Mouse (Mus musculus) kidney, postnatal 0 days (tissue): ENCODE data around the gene Gdf15. TPM values are rescaled to one million over a fixed set of nuclear protein-coding genes. Genes with fewer than 3 reads are reported as not detected.

Experiments used
- ATAC-seq: fragments of 200-750 bp; cut with Nextera tagmentation; replicated peaks from 2 replicates; pipeline ENCODE4 v1.8.0; 2017; ENCODE audit warnings: low read depth, moderate number of reproducible peaks, moderate TSS enrichment, moderate library complexity; ENCODE audit not compliant: low FRiP score
- DNase-seq: peaks from one replicate; pipeline ENCODE4 v3.0.0-alpha.2; 2016; ENCODE audit warnings: low spot score
- H3K27ac ChIP-seq: fragments of 300-500 bp; sonication (generic); 2 replicates; pipeline ENCODE4 v1.5.1; 2014; ENCODE audit warnings: mild to moderate bottlenecking
- H3K27me3 ChIP-seq: fragments of 300-500 bp; sonication (generic); 2 replicates; pipeline ENCODE4 v1.6.1; 2014; ENCODE audit warnings: low read length, mixed read lengths; ENCODE audit not compliant: insufficient read depth
- H3K36me3 ChIP-seq: fragments of 300-500 bp; sonication (generic); 2 replicates; pipeline ENCODE4 v1.6.1; 2014; ENCODE audit warnings: low read length, mixed read lengths; ENCODE audit not compliant: insufficient read depth
- H3K4me1 ChIP-seq: fragments of 300-500 bp; sonication (generic); replicated peaks from 2 replicates; pipeline ENCODE4 v1.6.1; 2014; ENCODE audit warnings: antibody characterized with exemption, low read length, mixed read lengths; ENCODE audit not compliant: insufficient read depth
- H3K4me2 ChIP-seq: fragments of 300-500 bp; sonication (generic); 2 replicates; pipeline ENCODE4 v1.6.1; 2014; ENCODE audit warnings: mild to moderate bottlenecking, low read length, moderate library complexity, mixed read lengths
- H3K4me3 ChIP-seq: fragments of 300-500 bp; sonication (generic); replicated peaks from 2 replicates; pipeline ENCODE4 v1.5.1; 2014; ENCODE audit warnings: low read depth, low read length
- H3K9ac ChIP-seq: fragments of 300-500 bp; sonication (generic); 2 replicates; pipeline ENCODE4 v1.6.1; 2014; ENCODE audit warnings: low read depth, low read length
- H3K9me3 ChIP-seq: fragments of 300-500 bp; sonication (generic); replicated peaks from 2 replicates; pipeline ENCODE4 v1.6.1; 2016; ENCODE audit warnings: low read length, inconsistent platforms, mixed read lengths
- CTCF ChIP-seq: IDR thresholded peaks from 2 replicates; pipeline ENCODE4 v1.5.1; 2016; ENCODE audit warnings: antibody characterized with exemption, low read depth, mild to moderate bottlenecking, moderate library complexity
- WGBS: fragments of 180-500 bp; shearing (Covaris S2); extraction: QIAGEN DNeasy Blood & Tissue Kit; methylation state at CpG from one replicate; pipeline ENCODE4 v1.1.7; 2014; 5-methylcytosine and 5-hydroxymethylcytosine counted together
- polyA plus RNA-seq: library from polyadenylated mRNA; unstranded; fragments of >200 nt; fragmentation: Nextera tagmentation; extraction: Ambion mirVana; gene quantifications from 2 replicates; pipeline ENCODE4 v1.2.1, GENCODE M21; 2015

The Gdf15 gene
- polyA plus RNA-seq, 1 experiment from 2014 or later, result 3.2 TPM

DNA sequence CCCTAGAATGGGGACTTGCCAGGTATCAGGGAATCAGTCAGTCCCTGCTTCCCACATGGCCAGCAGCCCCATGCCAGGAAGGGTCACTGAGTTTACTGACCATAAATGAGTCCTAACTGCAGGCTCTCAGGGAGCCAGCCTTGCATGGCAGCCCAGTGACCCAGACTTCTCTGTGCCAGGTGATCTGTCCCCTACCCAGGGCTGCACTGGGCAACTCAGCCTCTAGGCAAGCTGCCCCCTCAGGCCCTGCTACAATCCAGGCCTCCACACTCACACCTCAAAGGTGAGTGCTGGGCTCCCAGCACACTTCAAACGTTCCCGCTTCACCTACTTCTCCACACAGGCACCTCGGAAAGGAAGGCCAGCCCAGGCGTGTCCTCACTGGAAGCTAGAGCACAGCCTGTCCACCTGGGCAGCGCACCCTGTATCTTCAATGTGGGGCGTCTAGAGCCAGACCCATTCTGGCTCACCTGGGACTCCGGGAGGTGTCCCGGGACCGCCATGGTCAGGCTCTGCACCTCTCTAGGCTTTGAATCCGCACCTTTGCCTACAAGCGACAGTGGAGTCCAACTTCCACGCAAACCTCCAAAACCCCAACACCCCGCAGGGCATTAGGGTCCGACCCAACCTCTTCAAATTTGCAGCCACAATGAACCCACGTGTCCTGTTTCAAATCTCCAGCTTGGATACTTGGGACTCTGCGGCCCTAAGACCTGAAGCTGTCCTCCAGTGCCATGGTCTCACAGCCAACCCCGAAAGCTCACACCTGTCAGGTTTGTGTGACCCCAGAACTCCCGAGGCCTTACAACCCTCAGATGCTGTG is 25.3 kb downstream of the Gdf15 start:
- 45% methylated on average over 18 of the region's 18 CpGs for WGBS
- H3K4me1 ChIP-seq, result peaks cover 14% of the 10 kb centered on the region; the same call in 1 of the 2 replicates
- peak overlapping the region; percentile 92 for H3K9ac ChIP-seq
- H3K27me3 ChIP-seq, result no peaks in the 10 kb centered on the region
- DNase-seq (no peak), ATAC-seq (no peak)
- no peak for TF ChIP-seq CTCF
- peak overlapping the region; percentile 93 for H3K4me2 ChIP-seq
- H3K36me3 ChIP-seq, result 0 out of 2 replicates have a peak, but pooled peaks cover 3% of the 10 kb centered on the region
- peak overlapping the region; percentile 98 for H3K27ac ChIP-seq
- peak overlapping the region; percentile 83 for H3K4me3 ChIP-seq
- H3K9me3 ChIP-seq, result no peaks in the 10 kb centered on the region

DNA sequence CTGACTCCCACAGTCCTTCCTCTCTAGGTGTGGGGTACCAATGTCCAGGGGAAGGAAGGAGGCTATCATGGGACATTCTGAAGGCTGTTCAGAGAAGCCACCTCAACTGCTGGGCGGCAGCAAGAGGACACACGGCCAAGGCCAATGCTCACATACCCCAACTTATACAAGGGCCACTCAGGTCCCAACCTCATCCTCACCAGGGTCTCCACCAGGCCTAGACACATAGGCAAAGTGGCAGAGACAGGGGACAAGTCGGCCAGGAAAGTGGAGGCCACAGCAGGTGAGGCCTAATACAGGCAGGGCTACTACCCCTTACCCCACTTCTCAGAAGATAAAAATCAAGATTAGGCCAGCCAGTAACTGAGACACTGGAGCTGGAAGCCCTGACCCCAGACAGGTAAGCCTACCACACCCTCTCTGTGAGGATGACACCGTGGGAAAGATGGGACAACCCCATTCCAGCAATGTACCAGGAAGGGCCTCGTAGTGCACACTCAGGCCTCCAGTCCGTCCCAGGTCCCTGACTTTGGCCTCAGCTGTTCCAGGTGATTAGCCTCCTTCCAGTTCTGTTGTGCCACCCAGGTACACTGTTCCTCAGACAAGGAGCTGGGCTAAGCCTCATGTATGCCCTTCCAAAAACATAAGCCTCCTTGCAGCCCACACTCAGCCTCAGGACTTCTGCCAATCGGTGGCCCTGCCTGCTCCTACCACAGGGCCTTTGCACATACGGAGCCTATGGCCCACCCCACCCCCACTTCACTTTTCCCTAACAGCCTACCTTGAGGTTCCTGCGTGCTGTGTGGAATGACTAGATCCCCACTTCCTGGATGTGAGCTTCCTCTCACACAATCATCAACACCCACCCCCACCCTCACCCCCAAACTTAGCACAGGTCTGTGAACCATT is 26.1 kb downstream of the Gdf15 start:
- H3K4me3 ChIP-seq, result no peak overlapping the region

DNA sequence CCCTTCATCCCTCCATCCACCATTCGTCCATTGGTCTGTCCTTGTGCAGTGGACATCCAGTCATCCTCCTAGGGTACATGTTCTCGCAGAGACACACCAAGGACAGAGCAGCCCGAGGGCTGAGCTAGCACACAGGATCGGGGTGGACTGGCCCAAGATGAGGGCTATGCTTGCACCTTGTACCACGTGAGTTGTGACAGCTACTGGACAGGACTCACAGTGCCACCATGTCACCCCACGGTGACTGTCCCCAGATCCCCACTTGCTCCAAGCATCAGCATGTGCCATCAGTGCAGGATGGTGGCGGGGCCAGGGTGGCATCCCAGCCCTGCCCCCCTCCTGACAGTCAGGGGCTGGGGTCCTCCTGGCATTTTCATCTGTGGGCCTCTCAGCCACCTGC is 27.7 kb downstream of the Gdf15 start:
- no peak overlapping the region for H3K9ac ChIP-seq
- H3K27ac ChIP-seq, result no peak overlapping the region
- WGBS, result 69% methylated on average over 7 of the region's 7 CpGs
- ATAC-seq (no peak), DNase-seq (no peak)
- H3K4me1 ChIP-seq, result peaks cover 17% of the 10 kb centered on the region
- no peaks in the 10 kb centered on the region for H3K27me3 ChIP-seq
- no peak overlapping the region for H3K4me3 ChIP-seq
- no peak overlapping the region for H3K4me2 ChIP-seq
- no peaks in the 10 kb centered on the region for H3K9me3 ChIP-seq
- H3K36me3 ChIP-seq, result 0 out of 2 replicates have a peak, but pooled peaks cover 3% of the 10 kb centered on the region
- no peak for TF ChIP-seq CTCF

More for the DNA sequence above, 26.1 kb downstream of the Gdf15 start:
- Histone ChIP-seq H3K4me1 (peaks cover 14% of the 10 kb centered on the region), H3K9me3 (no peaks in the 10 kb centered on the region), H3K27me3 (no peaks in the 10 kb centered on the region), H3K9ac (peak overlapping the region; percentile 92; the same call in 1 of the 2 replicates), H3K27ac (peak overlapping the region; percentile 58; the same call in 1 of the 2 replicates), H3K36me3 (0 out of 2 replicates have a peak, but pooled peaks cover 3% of the 10 kb centered on the region), H3K4me2 (peak overlapping the region; percentile 93; the same call in 1 of the 2 replicates)
- TF ChIP-seq CTCF, result no peak
- 79% methylated on average over 9 of the region's 9 CpGs for whole genome bisulfite sequencing
- DNase-seq (no peak), ATAC-seq (no peak)

DNA sequence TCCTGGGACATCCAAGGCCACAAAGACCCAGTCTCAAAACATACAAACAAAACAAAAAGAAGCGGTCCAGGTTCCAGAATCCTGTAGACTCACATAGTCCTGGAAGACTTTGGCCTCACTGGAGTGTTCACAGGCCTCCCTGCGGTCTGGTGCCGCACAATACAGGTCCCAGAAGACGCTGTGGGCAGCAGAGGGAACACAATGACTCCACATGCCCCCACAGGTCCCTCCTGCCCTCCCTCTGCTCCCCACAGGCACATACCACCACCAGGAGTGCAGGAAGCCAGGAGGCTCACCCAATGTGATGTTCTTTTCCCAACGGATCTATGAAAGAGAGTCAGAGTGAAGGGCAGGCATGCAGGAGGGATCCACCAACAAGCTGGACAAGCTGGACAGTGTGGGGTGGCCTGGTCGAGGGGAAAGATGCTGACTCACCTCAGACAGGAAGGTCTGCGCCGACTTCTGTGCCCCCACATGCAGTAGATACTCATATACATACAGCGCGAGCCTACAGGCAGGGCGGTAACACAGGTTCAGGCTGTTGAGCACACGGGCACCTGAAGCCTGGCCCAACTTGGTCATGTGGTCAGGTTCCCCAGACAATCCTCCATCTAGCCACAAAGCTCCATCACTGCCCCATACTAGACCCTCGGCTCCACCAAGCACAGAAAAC is 30.0 kb downstream of the Gdf15 start:
- Histone ChIP-seq H3K27me3 (no peaks in the 10 kb centered on the region), H3K36me3 (0 out of 2 replicates have a peak, but pooled peaks cover 3% of the 10 kb centered on the region), H3K4me3 (no peak overlapping the region), H3K4me1 (peaks cover 30% of the 10 kb centered on the region), H3K9ac (no peak overlapping the region), H3K27ac (no peak overlapping the region), H3K4me2 (no peak overlapping the region), H3K9me3 (no peaks in the 10 kb centered on the region)
- TF ChIP-seq CTCF, result no peak
- DNase-seq (no peak), ATAC-seq (no peak)
- 97% methylated on average over 13 of the region's 13 CpGs for WGBS

DNA sequence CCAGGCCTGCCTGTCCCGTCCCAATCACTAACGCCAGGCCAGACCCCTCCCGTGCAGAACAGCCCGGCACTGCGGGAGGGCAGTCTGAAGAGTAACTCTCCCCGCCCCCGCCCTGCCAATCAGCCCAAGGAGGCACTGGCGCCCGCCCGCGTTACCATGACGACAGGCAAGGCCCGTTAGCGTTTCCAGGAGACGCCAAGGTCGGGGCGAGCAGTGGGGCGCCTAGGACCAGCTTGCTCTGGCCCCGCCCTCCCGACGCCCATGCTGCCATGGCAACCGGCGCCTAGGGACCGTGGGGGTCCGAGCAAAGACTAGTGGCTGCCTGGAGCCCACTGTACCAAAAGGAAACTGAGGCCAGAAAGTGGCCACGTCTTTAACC is 31.0 kb downstream of the Gdf15 start:
- Histone ChIP-seq H3K9me3 (no peaks in the 10 kb centered on the region), H3K27ac (peak overlapping the region; percentile 85), H3K27me3 (no peaks in the 10 kb centered on the region), H3K9ac (0 out of 2 replicates have a peak overlapping the region, but pooled peaks have one; percentile 1), H3K4me2 (peak overlapping the region; percentile 44), H3K36me3 (0 out of 2 replicates have a peak, but pooled peaks cover 3% of the 10 kb centered on the region), H3K4me1 (peaks cover 21% of the 10 kb centered on the region), H3K4me3 (0 out of 2 replicates have a peak overlapping the region, but pooled peaks have one; percentile 0)
- ATAC-seq (no peak), DNase-seq (peak; percentile 87)
- TF ChIP-seq CTCF, result no peak
- WGBS, result 3% methylated on average over 26 of the region's 26 CpGs
